Mouse (Mus musculus) testis, adult 2 months (tissue): ENCODE measurements around the gene Lipc. TPM values are rescaled to one million over a fixed set of nuclear protein-coding genes. Genes with fewer than 3 reads are reported as not detected.

Source experiments
- H3K27ac ChIP-seq: fragments of 200-500 bp; 2 replicates; pipeline ENCODE4 v1.5.1; 2012; ENCODE audit warnings: low read depth, low read length; ENCODE audit not compliant: control insufficient read depth, insufficient read depth
- H3K27me3 ChIP-seq: fragments of 200-500 bp; 2 replicates; pipeline ENCODE4 v1.6.1; 2012; ENCODE audit warnings: mild to moderate bottlenecking, low read length, moderate library complexity; ENCODE audit not compliant: control insufficient read depth, insufficient read depth
- H3K36me3 ChIP-seq: fragments of 200-500 bp; 2 replicates; pipeline ENCODE4 v1.6.1; 2012; ENCODE audit warnings: mild to moderate bottlenecking, low read length; ENCODE audit not compliant: control insufficient read depth, insufficient read depth
- H3K4me1 ChIP-seq: fragments of 200-500 bp; 2 replicates; pipeline ENCODE4 v1.6.1; 2012; ENCODE audit warnings: low read length; ENCODE audit not compliant: control insufficient read depth, insufficient read depth
- H3K4me3 ChIP-seq: fragments of 200-500 bp; 2 replicates; pipeline ENCODE4 v1.5.1; 2012; ENCODE audit warnings: low read depth, mild to moderate bottlenecking, low read length, moderate library complexity, mixed read lengths; ENCODE audit not compliant: control insufficient read depth
- CTCF ChIP-seq: fragments of 200-500 bp; IDR thresholded peaks from 2 replicates; pipeline ENCODE4 v1.5.1; 2012; ENCODE audit warnings: low read depth, mild to moderate bottlenecking, inconsistent platforms, low read length, moderate library complexity; ENCODE audit not compliant: control insufficient read depth, insufficient read depth, insufficient replicate concordance
- POLR2A ChIP-seq: fragments of 200-500 bp; IDR thresholded peaks from 2 replicates; pipeline ENCODE4 v1.6.1; 2012; ENCODE audit warnings: low read depth, mild to moderate bottlenecking, inconsistent platforms, low read length, moderate library complexity; ENCODE audit not compliant: control insufficient read depth
- polyA plus RNA-seq: library from polyadenylated mRNA; depleted of rRNA; stranded (reverse); fragments of >200 nt; gene quantifications from 2 replicates; pipeline ENCODE4 v1.2.3, GENCODE M21; 2012

Lipc gene
- polyA plus RNA-seq, 1 experiment: not detected

- H3K27ac ChIP-seq: no peak overlapping the region
- no peak overlapping the region for H3K4me3 ChIP-seq
- no peaks in the 10 kb centered on the region for H3K27me3 ChIP-seq
- no peaks in the 10 kb centered on the region for H3K36me3 ChIP-seq
- H3K4me1 ChIP-seq: no peaks in the 10 kb centered on the region
- no peak for TF ChIP-seq POLR2A
- TF ChIP-seq CTCF: no peak
Measured at GRCm38 (mm10) chr9:70878157-70878556, 73.9 kb downstream of the Lipc start.

GRCm38 (mm10) chr9:70875490-70875889 lies 76.5 kb downstream of the Lipc start:
- no peak for TF ChIP-seq CTCF
- TF ChIP-seq POLR2A: no peak
- Histone ChIP-seq H3K4me1 (no peaks in the 10 kb centered on the region), H3K27me3 (no peaks in the 10 kb centered on the region), H3K4me3 (no peak overlapping the region), H3K36me3 (no peaks in the 10 kb centered on the region), H3K27ac (no peak overlapping the region)

- Histone ChIP-seq H3K27me3 (no peaks in the 10 kb centered on the region), H3K4me3 (no peak overlapping the region), H3K4me1 (no peaks in the 10 kb centered on the region), H3K36me3 (no peaks in the 10 kb centered on the region), H3K27ac (no peak overlapping the region)
- TF ChIP-seq CTCF (no peak), POLR2A (no peak)
Measured at GRCm38 (mm10) chr9:70875059-70875458, 77.0 kb downstream of the Lipc start.

GRCm38 (mm10) chr9:70872675-70873074 lies 79.4 kb downstream of the Lipc start:
- Histone ChIP-seq H3K4me3 (no peak overlapping the region), H3K27me3 (no peaks in the 10 kb centered on the region), H3K36me3 (no peaks in the 10 kb centered on the region), H3K27ac (no peak overlapping the region), H3K4me1 (no peaks in the 10 kb centered on the region)
- no peak for TF ChIP-seq CTCF
- TF ChIP-seq POLR2A: no peak

- no peaks in the 10 kb centered on the region for H3K4me1 ChIP-seq
- no peaks in the 10 kb centered on the region for H3K36me3 ChIP-seq
- no peaks in the 10 kb centered on the region for H3K27me3 ChIP-seq
- H3K4me3 ChIP-seq: no peak overlapping the region
- TF ChIP-seq CTCF: no peak
- H3K27ac ChIP-seq: no peak overlapping the region
Measured at GRCm38 (mm10) chr9:70870326-70870725, 81.7 kb downstream of the Lipc start.

GRCm38 (mm10) chr9:70869169-70869873 lies 82.7 kb downstream of the Lipc start:
- Histone ChIP-seq H3K4me1 (no peaks in the 10 kb centered on the region), H3K4me3 (no peak overlapping the region), H3K36me3 (no peaks in the 10 kb centered on the region), H3K27ac (no peak overlapping the region), H3K27me3 (no peaks in the 10 kb centered on the region)
- no peak for TF ChIP-seq CTCF
- no peak for TF ChIP-seq POLR2A

- Histone ChIP-seq H3K4me3 (no peak overlapping the region), H3K36me3 (no peaks in the 10 kb centered on the region), H3K4me1 (no peaks in the 10 kb centered on the region), H3K27me3 (no peaks in the 10 kb centered on the region), H3K27ac (no peak overlapping the region)
- TF ChIP-seq CTCF (no peak), POLR2A (no peak)
Measured at GRCm38 (mm10) chr9:70867381-70867780, 84.6 kb downstream of the Lipc start.

GRCm38 (mm10) chr9:70864039-70864438 lies 88.0 kb downstream of the Lipc start:
- H3K4me1 ChIP-seq: no peaks in the 10 kb centered on the region
- H3K27me3 ChIP-seq: no peaks in the 10 kb centered on the region
- no peak for TF ChIP-seq CTCF
- no peak for TF ChIP-seq POLR2A
- H3K27ac ChIP-seq: no peak overlapping the region
- H3K36me3 ChIP-seq: no peaks in the 10 kb centered on the region
- H3K4me3 ChIP-seq: no peak overlapping the region
